Mouse (Mus musculus): Measurements from ENCODE around the gene Slk. TPM values are rescaled to one million over a fixed set of nuclear protein-coding genes. Genes with fewer than 3 reads are reported as not detected.

The Slk gene
- total and polyA plus RNA-seq, 2 experiments from 2014 or later: 3.8 to 28.4 TPM

- Histone ChIP-seq H3K27me3 (ENCODE audit: insufficient read depth, low read length) (no peaks in the 10 kb centered on the region), H3K27ac (ENCODE audit: low read depth, low read length) (no peak overlapping the region), H3K4me3 (ENCODE audit: low read depth, low read length) (no peak overlapping the region), H3K9ac (no peak overlapping the region), H3K4me1 (ENCODE audit: insufficient read depth) (peaks cover 5% of the 10 kb centered on the region), H3K36me3 (ENCODE audit: insufficient read depth) (no peaks in the 10 kb centered on the region), H3K9me3 (ENCODE audit: low read length) (no peaks in the 10 kb centered on the region), H3K4me2 (ENCODE audit: low read depth) (no peak overlapping the region)
- no peak for TF ChIP-seq CTCF (IDR thresholded peaks at IDR 0.05; ENCODE audit: low read depth)
- ATAC-seq (no peak), DNase-seq (no peak)
- WGBS: 38% methylated on average over 6 of the region's 6 CpGs
These were observed 40.7 kb upstream of the Slk start for GRCm38 (mm10) chr19:47538801-47539200.

GRCm38 (mm10) chr19:47542441-47542840 lies 37.0 kb upstream of the Slk start:
- 50% methylated on average over 7 of the region's 7 CpGs for WGBS
- DNase-seq: peak; percentile 20

GRCm38 (mm10) chr19:47545055-47545454 lies 34.4 kb upstream of the Slk start:
- Histone ChIP-seq H3K27me3 (ENCODE audit: insufficient read depth, low read length) (no peaks in the 10 kb centered on the region), H3K4me1 (ENCODE audit: insufficient read depth) (no peaks in the 10 kb centered on the region), H3K4me2 (ENCODE audit: low read depth) (no peak overlapping the region), H3K36me3 (ENCODE audit: insufficient read depth) (no peaks in the 10 kb centered on the region), H3K27ac (ENCODE audit: low read depth, low read length) (no peak overlapping the region), H3K9me3 (ENCODE audit: low read length) (no peaks in the 10 kb centered on the region), H3K4me3 (ENCODE audit: low read depth, low read length) (no peak overlapping the region), H3K9ac (no peak overlapping the region)
- 32% methylated on average over 3 of the region's 3 CpGs for WGBS
- no peak for TF ChIP-seq CTCF (IDR thresholded peaks at IDR 0.05; ENCODE audit: low read depth)
- ATAC-seq (peak; percentile 74; the same call in 1 of the 2 replicates), DNase-seq (peak; percentile 21)

More at GRCm38 (mm10) chr19:47542441-47542840, 37.0 kb upstream of the Slk start:
- peaks cover 4% of the 10 kb centered on the region for H3K4me1 ChIP-seq (ENCODE audit: insufficient read depth)
- H3K4me3 ChIP-seq (ENCODE audit: low read depth, low read length): no peak overlapping the region
- no peak overlapping the region for H3K4me2 ChIP-seq (ENCODE audit: low read depth)
- no peak overlapping the region for H3K27ac ChIP-seq (ENCODE audit: low read depth, low read length)
- peak; percentile 65 for ATAC-seq
- H3K9ac ChIP-seq: no peak overlapping the region
- H3K27me3 ChIP-seq (ENCODE audit: insufficient read depth, low read length): no peaks in the 10 kb centered on the region
- no peaks in the 10 kb centered on the region for H3K9me3 ChIP-seq (ENCODE audit: low read length)
- TF ChIP-seq CTCF (IDR thresholded peaks at IDR 0.05; ENCODE audit: low read depth): no peak
- H3K36me3 ChIP-seq (ENCODE audit: insufficient read depth): no peaks in the 10 kb centered on the region

GRCm38 (mm10) chr19:47545528-47545927 lies 34.0 kb upstream of the Slk start:
- H3K4me1 ChIP-seq (ENCODE audit: insufficient read depth): no peaks in the 10 kb centered on the region
- no peak for ATAC-seq
- no peak overlapping the region for H3K9ac ChIP-seq
- H3K9me3 ChIP-seq (ENCODE audit: low read length): no peaks in the 10 kb centered on the region
- no peak for DNase-seq
- no peaks in the 10 kb centered on the region for H3K36me3 ChIP-seq (ENCODE audit: insufficient read depth)
- TF ChIP-seq CTCF (IDR thresholded peaks at IDR 0.05; ENCODE audit: low read depth): no peak
- no peak overlapping the region for H3K27ac ChIP-seq (ENCODE audit: low read depth, low read length)
- no peak overlapping the region for H3K4me3 ChIP-seq (ENCODE audit: low read depth, low read length)
- no peak overlapping the region for H3K4me2 ChIP-seq (ENCODE audit: low read depth)
- no peaks in the 10 kb centered on the region for H3K27me3 ChIP-seq (ENCODE audit: insufficient read depth, low read length)

GRCm38 (mm10) chr19:47548432-47549076 lies 30.9 kb upstream of the Slk start:
- no peak overlapping the region for H3K4me2 ChIP-seq (ENCODE audit: low read depth)
- no peak for TF ChIP-seq CTCF (IDR thresholded peaks at IDR 0.05; ENCODE audit: low read depth)
- DNase-seq (no peak), ATAC-seq (no peak)
- no peaks in the 10 kb centered on the region for H3K36me3 ChIP-seq (ENCODE audit: insufficient read depth)
- no peak overlapping the region for H3K4me3 ChIP-seq (ENCODE audit: low read depth, low read length)
- no peak overlapping the region for H3K27ac ChIP-seq (ENCODE audit: low read depth, low read length)
- no peaks in the 10 kb centered on the region for H3K4me1 ChIP-seq (ENCODE audit: insufficient read depth)
- H3K27me3 ChIP-seq (ENCODE audit: insufficient read depth, low read length): no peaks in the 10 kb centered on the region
- H3K9me3 ChIP-seq (ENCODE audit: low read length): no peaks in the 10 kb centered on the region
- WGBS: 89% methylated on average over 11 of the region's 11 CpGs
- H3K9ac ChIP-seq: no peak overlapping the region

GRCm38 (mm10) chr19:47549174-47549573 lies 30.3 kb upstream of the Slk start:
- Histone ChIP-seq H3K9ac (no peak overlapping the region), H3K4me2 (ENCODE audit: low read depth) (no peak overlapping the region), H3K27me3 (ENCODE audit: insufficient read depth, low read length) (no peaks in the 10 kb centered on the region), H3K4me3 (ENCODE audit: low read depth, low read length) (no peak overlapping the region), H3K9me3 (ENCODE audit: low read length) (no peaks in the 10 kb centered on the region), H3K4me1 (ENCODE audit: insufficient read depth) (no peaks in the 10 kb centered on the region), H3K27ac (ENCODE audit: low read depth, low read length) (no peak overlapping the region), H3K36me3 (ENCODE audit: insufficient read depth) (no peaks in the 10 kb centered on the region)
- ATAC-seq (no peak), DNase-seq (no peak)
- no peak for TF ChIP-seq CTCF (IDR thresholded peaks at IDR 0.05; ENCODE audit: low read depth)
- 82% methylated on average over 9 of the region's 9 CpGs for WGBS

- no peak overlapping the region for H3K4me2 ChIP-seq (ENCODE audit: low read depth)
- DNase-seq (no peak), ATAC-seq (no peak)
- no peak overlapping the region for H3K9ac ChIP-seq
- H3K27ac ChIP-seq (ENCODE audit: low read depth, low read length): no peak overlapping the region
- 63% methylated on average over 4 of the region's 4 CpGs for WGBS
- no peaks in the 10 kb centered on the region for H3K36me3 ChIP-seq (ENCODE audit: insufficient read depth)
- TF ChIP-seq CTCF (IDR thresholded peaks at IDR 0.05; ENCODE audit: low read depth): no peak
- no peaks in the 10 kb centered on the region for H3K9me3 ChIP-seq (ENCODE audit: low read length)
- H3K4me1 ChIP-seq (ENCODE audit: insufficient read depth): no peaks in the 10 kb centered on the region
- no peak overlapping the region for H3K4me3 ChIP-seq (ENCODE audit: low read depth, low read length)
- no peaks in the 10 kb centered on the region for H3K27me3 ChIP-seq (ENCODE audit: insufficient read depth, low read length)
These were observed 29.9 kb upstream of the Slk start for GRCm38 (mm10) chr19:47549584-47549983.

Measured in forebrain, postnatal 0 days (tissue).